22 mouse cellular contexts compared by ENCODE assay signal in genomic region chr6:86790351-86790943, GRCm38 (mm10). TPM values are rescaled to one million over a fixed set of nuclear protein-coding genes. Genes with fewer than 3 reads are reported as not detected.
DNase-seq lines count a peak whose midpoint lies in the region; ATAC-seq and TF ChIP-seq lines count a peak whose summit lies in the region.
"Had no signal": no experiment of that assay in that cellular context is flagged by ENCODE, and none has a peak within 500 bp of the region (broad histone marks: within the 10 kb centered on the region; RNA-seq: fewer than 3 reads in every experiment).

No protein-coding gene starts in this region.

- TF ChIP-seq CTCF in lung, postnatal 0 days (IDR thresholded peaks at IDR 0.05): no peak
- TF ChIP-seq CTCF in stomach, postnatal 0 days (IDR thresholded peaks at IDR 0.05; ENCODE audit: low read depth): no peak

- H3K27ac ChIP-seq in intestine, embryonic 15.5 days: no peak overlapping the region
- H3K27ac ChIP-seq in lung, postnatal 0 days (ENCODE audit: low read length): peak overlapping the region; percentile 34
- H3K27ac ChIP-seq in stomach, postnatal 0 days (replicated peaks): no peak overlapping the region
- H3K27ac ChIP-seq: hindbrain, embryonic 12.5 days; limb, embryonic 13.5 days; liver, embryonic 13.5 days; neural tube, embryonic 12.5 days had no signal

- 71% methylated on average over 10 of the region's 10 CpGs for WGBS in intestine, embryonic 15.5 days
- 44% methylated on average over 10 of the region's 10 CpGs for WGBS in lung, postnatal 0 days
- WGBS in stomach, postnatal 0 days: 58% methylated on average over 10 of the region's 10 CpGs

- H3K4me3 ChIP-seq in intestine, embryonic 15.5 days (replicated peaks): no peak overlapping the region
- H3K4me3 ChIP-seq in lung, postnatal 0 days (ENCODE audit: low read depth, low read length): no peak overlapping the region
- no peak overlapping the region for H3K4me3 ChIP-seq in stomach, postnatal 0 days (ENCODE audit: low read depth, low read length)
- H3K4me3 ChIP-seq: heart, embryonic 12.5 days; hindbrain, embryonic 12.5 days; limb, embryonic 13.5 days; liver, embryonic 13.5 days; neural tube, embryonic 12.5 days had no signal

- no peaks in the 10 kb centered on the region for H3K9me3 ChIP-seq in intestine, embryonic 15.5 days
- H3K9me3 ChIP-seq in lung, postnatal 0 days (ENCODE audit: low read length): no peaks in the 10 kb centered on the region
- H3K9me3 ChIP-seq in stomach, postnatal 0 days (ENCODE audit: control insufficient read depth, low read length): no peaks in the 10 kb centered on the region
- H3K9me3 ChIP-seq: heart, embryonic 12.5 days; hindbrain, embryonic 12.5 days; limb, embryonic 13.5 days; liver, embryonic 13.5 days; neural tube, embryonic 12.5 days had no signal

- H3K27me3 ChIP-seq in intestine, embryonic 15.5 days (replicated peaks): no peaks in the 10 kb centered on the region
- H3K27me3 ChIP-seq in lung, postnatal 0 days (replicated peaks; ENCODE audit: insufficient read depth, low read length): no peaks in the 10 kb centered on the region
- no peaks in the 10 kb centered on the region for H3K27me3 ChIP-seq in stomach, postnatal 0 days (ENCODE audit: control insufficient read depth, insufficient read depth, low read length)
- H3K27me3 ChIP-seq: Patski had no signal

- ATAC-seq in intestine, embryonic 15.5 days: no peak
- ATAC-seq in lung, postnatal 0 days: peak; percentile 37
- ATAC-seq in stomach, postnatal 0 days (ENCODE audit: low FRiP score, low TSS enrichment): no peak
- ATAC-seq: forebrain, postnatal 0 days; inflammation-experienced regulatory T-cells, adult 6 months; Patski had no signal

- H3K9ac ChIP-seq in intestine, embryonic 15.5 days: no peak overlapping the region
- H3K9ac ChIP-seq in lung, postnatal 0 days (replicated peaks; ENCODE audit: low read depth): no peak overlapping the region
- no peak overlapping the region for H3K9ac ChIP-seq in stomach, postnatal 0 days (ENCODE audit: low read length)
- H3K9ac ChIP-seq: forebrain, postnatal 0 days; heart, embryonic 12.5 days; hindbrain, embryonic 12.5 days; limb, embryonic 13.5 days; liver, embryonic 13.5 days; neural tube, embryonic 12.5 days had no signal

- H3K36me3 ChIP-seq in intestine, embryonic 15.5 days: no peaks in the 10 kb centered on the region
- no peaks in the 10 kb centered on the region for H3K36me3 ChIP-seq in lung, postnatal 0 days (ENCODE audit: insufficient read depth, low read length)
- no peaks in the 10 kb centered on the region for H3K36me3 ChIP-seq in stomach, postnatal 0 days (ENCODE audit: control insufficient read depth, insufficient read depth, low read length)
- H3K36me3 ChIP-seq: heart, embryonic 12.5 days; hindbrain, embryonic 12.5 days; limb, embryonic 13.5 days; liver, embryonic 13.5 days; neural tube, embryonic 12.5 days had no signal

- DNase-seq in lung, adult 18-20 months: peak; percentile 50
- DNase-seq in lung, postnatal 14 days: no peak
- peak; percentile 67 for DNase-seq in lung, postnatal 0 days (ENCODE audit: low spot score)
- DNase-seq in stomach, postnatal 0 days (ENCODE audit: low spot score): peak; percentile 36
- no peak for DNase-seq in layer of hippocampus, adult 11-12 months (ENCODE audit: low spot score)
- no peak for DNase-seq in spleen, postnatal 14 days (ENCODE audit: low spot score in 2 of 2)
- DNase-seq: adrenal gland, postnatal 14 days; cerebellum, postnatal 14 days; embryo, embryonic 11 days; forebrain, postnatal 0 days; heart, adult 11 months; heart, postnatal 14 days; liver, embryonic 13.5 days; right cerebral cortex, adult 18-20 months had no signal

- H3K4me2 ChIP-seq in intestine, embryonic 15.5 days (replicated peaks): peak overlapping the region; percentile 91
- no peak overlapping the region; the same call in 1 of the 2 replicates for H3K4me2 ChIP-seq in lung, postnatal 0 days (replicated peaks; ENCODE audit: low read depth, low read length)
- no peak overlapping the region for H3K4me2 ChIP-seq in stomach, postnatal 0 days (replicated peaks; ENCODE audit: low read depth)
- H3K4me2 ChIP-seq: heart, embryonic 12.5 days; hindbrain, embryonic 12.5 days; limb, embryonic 13.5 days; liver, embryonic 13.5 days; midbrain, embryonic 11.5 days; neural tube, embryonic 12.5 days had no signal

- peaks cover 4% of the 10 kb centered on the region; the same call in 1 of the 2 replicates for H3K4me1 ChIP-seq in intestine, embryonic 15.5 days (replicated peaks)
- H3K4me1 ChIP-seq in lung, postnatal 0 days (ENCODE audit: insufficient read depth, low read depth, low read length): peaks cover 1% of the 10 kb centered on the region; the same call in 1 of the 2 replicates
- 0 out of 2 replicates have a peak, but pooled peaks cover 4% of the 10 kb centered on the region for H3K4me1 ChIP-seq in stomach, postnatal 0 days (replicated peaks; ENCODE audit: control insufficient read depth, insufficient read depth)

- TF ChIP-seq EP300 in lung, postnatal 0 days (IDR thresholded peaks at IDR 0.05): peak; percentile 69
- TF ChIP-seq EP300 in stomach, postnatal 0 days (optimal IDR thresholded peaks at IDR 0.05): no peak

RNA-seq across cellular contexts. Expression of gene Anxa4, which starts 2.9 kb away (rescaled TPM):
- polyA plus RNA-seq in intestine, embryonic 15.5 days (2015; fragmentation: Nextera tagmentation; extraction: Ambion mirVana): 345 and 376 TPM in 2 replicates
- 167 and 208 TPM in 2 replicates for polyA plus RNA-seq in lung, postnatal 0 days (2015; fragmentation: Nextera tagmentation; extraction: Ambion mirVana)
- 111 and 114 TPM in 2 replicates for polyA plus RNA-seq in stomach, postnatal 0 days (2015; fragmentation: Nextera tagmentation; extraction: Ambion mirVana)

RNA-seq across cellular contexts. Expression of gene Gmcl1, which starts 57.3 kb away (rescaled TPM):
- polyA plus RNA-seq in intestine, embryonic 15.5 days (2015; fragmentation: Nextera tagmentation; extraction: Ambion mirVana): 31.2 and 31.7 TPM in 2 replicates
- polyA plus RNA-seq in lung, postnatal 0 days (2015; fragmentation: Nextera tagmentation; extraction: Ambion mirVana): 12.2 and 17.7 TPM in 2 replicates
- polyA plus RNA-seq in stomach, postnatal 0 days (2015; fragmentation: Nextera tagmentation; extraction: Ambion mirVana): 11.6 and 14.0 TPM in 2 replicates

RNA-seq across cellular contexts. Expression of gene Aak1, which starts 58.9 kb away (rescaled TPM):
- 13.7 and 14.8 TPM in 2 replicates for polyA plus RNA-seq in intestine, embryonic 15.5 days (2015; fragmentation: Nextera tagmentation; extraction: Ambion mirVana)
- 5.5 and 6.3 TPM in 2 replicates for polyA plus RNA-seq in lung, postnatal 0 days (2015; fragmentation: Nextera tagmentation; extraction: Ambion mirVana)
- 5.6 and 5.8 TPM in 2 replicates for polyA plus RNA-seq in stomach, postnatal 0 days (2015; fragmentation: Nextera tagmentation; extraction: Ambion mirVana)

Comparison
In these comparisons a context has a peak if more than half of its experiments do, and no peak if none do; other contexts are left out.
1. DNase-seq: peak in lung, adult 18-20 months (2 of 2), lung, postnatal 0 days (single experiment) and stomach, postnatal 0 days (single experiment); none in lung, postnatal 14 days (single experiment), layer of hippocampus, adult 11-12 months (single experiment) and spleen, postnatal 14 days (0 of 2).